Mouse (Mus musculus) erythroid progenitor cell, adult 5-6 weeks (primary cell): ENCODE results near the gene Ctsg. TPM values are rescaled to one million over a fixed set of nuclear protein-coding genes. Genes with fewer than 3 reads are reported as not detected.
"Not testable (repeated sequence)": the region's sequence is repeated elsewhere in the genome, so short reads cannot be mapped to it uniquely, and the experiment has no call there.

Source experiments
- ATAC-seq: replicated peaks from 2 replicates; pipeline ENCODE4 v1.8.0; 2016; ENCODE audit warnings: moderate number of reproducible peaks, mild to moderate bottlenecking, moderate TSS enrichment, inconsistent platforms; ENCODE audit not compliant: poor library complexity, low FRiP score, severe bottlenecking
- total RNA-seq, 2 experiments: library from RNA; stranded (forward) in 1 of 2; stranded (reverse) in 1 of 2; fragments of 150-400 nt in 1 of 2; fragments of 186-747, 209-891 nt in 1 of 2; gene quantifications; 2 replicates each; pipeline versions ENCODE4 v1.2.3 to v1.2.4; 2015 to 2017; ENCODE audit warnings: low replicate concordance in 2 of 2

Gene Ctsg
- 241 and 321 TPM in 2 replicates for total RNA-seq (2015; ENCODE audit: low replicate concordance)
- total RNA-seq (2017; ENCODE audit: low replicate concordance), result 119 and 142 TPM in 2 replicates

- ATAC-seq, result no peak
Observed at GRCm38 (mm10) chr14:56102386-56102785, at the start of gene Ctsg. Gene Ctsg (minus strand): TSS chr14:56102574.

GRCm38 (mm10) chr14:56133675-56134074 lies 31.3 kb upstream of the Ctsg start:
- ATAC-seq, result not testable (repeated sequence)

GRCm38 (mm10) chr14:56132508-56132907 lies 30.1 kb upstream of the Ctsg start, which contains the start of gene Gzmd:
Gene Gzmd (minus strand): TSS chr14:56132608.
- not testable (repeated sequence) for ATAC-seq

DNA sequence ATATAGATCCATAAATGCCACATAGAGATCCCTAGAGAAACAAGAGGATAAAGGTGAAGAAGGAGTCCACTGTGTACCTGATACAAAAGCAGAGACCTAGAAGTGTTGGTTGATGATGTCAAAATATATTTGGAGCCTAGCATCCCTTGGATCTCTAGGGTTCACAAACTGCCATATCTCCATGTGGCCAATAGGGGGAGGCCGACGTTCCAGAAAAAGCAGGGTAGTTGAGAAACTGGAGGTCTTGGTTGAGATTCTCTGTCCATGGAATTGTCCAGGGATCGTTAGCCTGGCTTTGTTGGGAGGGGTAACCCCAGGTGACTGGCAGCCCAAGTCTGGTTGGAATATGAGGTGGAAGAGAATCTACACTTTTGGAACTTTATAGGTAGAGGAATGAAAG lies 26.0 kb upstream of the Ctsg start:
- ATAC-seq, result no peak

GRCm38 (mm10) chr14:56123516-56123915 lies 21.1 kb upstream of the Ctsg start:
- ATAC-seq, result no peak

DNA sequence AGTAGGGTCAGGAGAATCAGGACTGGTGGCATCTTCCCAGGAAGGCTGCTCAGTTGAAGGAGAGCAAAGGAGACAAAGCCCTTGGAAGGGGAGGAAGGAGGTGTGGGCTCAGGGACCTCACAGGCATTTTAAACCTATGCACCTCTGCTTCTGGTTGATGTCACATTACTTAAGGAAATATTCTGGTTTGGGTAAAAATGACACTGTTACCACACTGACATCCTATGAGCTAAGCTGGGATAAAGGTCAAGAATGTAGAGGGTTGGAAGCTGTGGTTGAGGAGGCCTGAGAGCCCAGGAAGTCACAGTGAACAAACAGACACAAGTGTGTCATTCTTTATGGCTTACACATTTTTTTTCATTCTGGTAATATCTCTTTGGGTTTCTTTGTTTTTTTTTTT lies 18.2 kb upstream of the Ctsg start, which contains the start of gene Gzme:
TSS of gene Gzme (minus strand) at position 101 of the 400 bp plus-strand sequence.
- no peak for ATAC-seq

- ATAC-seq, result not testable (repeated sequence)
Observed at GRCm38 (mm10) chr14:56115531-56116310, 13.3 kb upstream of the Ctsg start.

GRCm38 (mm10) chr14:56105447-56106180 lies 3.2 kb upstream of the Ctsg start:
- ATAC-seq, result no peak

GRCm38 (mm10) chr14:56105016-56105415 lies 2.6 kb upstream of the Ctsg start:
- ATAC-seq, result no peak

DNA sequence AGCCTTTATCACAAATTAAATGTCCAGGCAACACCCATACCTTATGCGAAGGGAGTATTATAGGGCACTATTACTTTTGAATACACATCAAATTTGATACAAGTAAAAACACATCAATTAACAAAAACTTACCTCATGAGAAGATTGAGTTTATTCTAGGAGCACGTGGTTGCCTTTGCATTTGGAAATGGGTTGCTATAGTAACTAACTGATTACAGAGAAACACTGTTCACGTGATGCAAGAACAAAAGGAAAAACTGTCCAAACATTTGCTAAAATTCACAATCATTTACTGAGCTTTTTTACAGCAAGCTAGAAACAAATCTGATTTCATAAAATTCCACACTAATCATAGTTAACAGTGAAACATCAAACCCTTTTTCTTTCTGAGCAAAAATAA lies 1.1 kb upstream of the Ctsg start:
- no peak for ATAC-seq

DNA sequence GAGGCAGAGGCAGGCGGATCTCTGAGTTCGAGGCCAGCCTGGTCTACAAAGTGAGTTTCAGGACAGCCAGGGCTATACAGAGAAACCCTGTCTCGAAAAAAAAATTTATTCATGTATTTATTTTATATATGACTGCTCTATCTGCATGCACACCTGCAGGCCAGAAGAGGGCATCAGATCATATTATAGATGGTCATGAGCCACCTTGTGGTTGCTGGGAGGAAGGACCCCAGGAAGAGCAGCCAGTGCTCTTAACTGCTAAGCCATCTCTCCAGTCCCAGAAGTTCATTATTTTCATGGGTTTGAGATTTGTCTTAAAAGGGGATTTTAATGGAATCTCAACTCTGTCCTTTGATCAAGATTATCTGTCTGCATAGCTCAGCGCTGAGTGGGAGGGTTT lies 3.4 kb downstream of the Ctsg start:
- ATAC-seq, result no peak

- no peak for ATAC-seq
Observed at GRCm38 (mm10) chr14:56097597-56097996, 4.8 kb downstream of the Ctsg start.

GRCm38 (mm10) chr14:56093353-56093752 lies 9.0 kb downstream of the Ctsg start:
- ATAC-seq, result no peak

DNA sequence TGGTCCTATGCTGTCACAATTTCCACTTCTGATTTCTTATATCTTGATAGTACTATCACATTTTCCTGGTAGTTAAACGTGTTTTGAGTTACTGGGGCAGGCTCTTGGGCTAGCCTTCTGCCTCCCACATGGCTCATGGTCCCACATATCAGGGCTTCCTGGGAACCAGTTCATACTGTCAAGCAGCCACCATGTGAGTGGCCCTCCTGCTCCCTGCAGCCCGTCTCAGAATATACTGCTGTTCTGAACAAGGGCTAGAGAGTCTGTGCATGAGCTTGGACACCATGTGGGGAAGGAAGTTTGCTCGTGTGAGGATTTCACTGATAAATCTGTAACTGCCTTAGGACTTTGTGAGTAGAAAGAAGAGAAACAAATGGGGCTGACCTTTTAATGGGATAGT lies 15.7 kb downstream of the Ctsg start:
- no peak for ATAC-seq

GRCm38 (mm10) chr14:56085167-56085566 lies 17.2 kb downstream of the Ctsg start, which contains the start of gene Mcpt8:
Gene Mcpt8 (minus strand): TSS chr14:56085273.
- no peak for ATAC-seq

DNA sequence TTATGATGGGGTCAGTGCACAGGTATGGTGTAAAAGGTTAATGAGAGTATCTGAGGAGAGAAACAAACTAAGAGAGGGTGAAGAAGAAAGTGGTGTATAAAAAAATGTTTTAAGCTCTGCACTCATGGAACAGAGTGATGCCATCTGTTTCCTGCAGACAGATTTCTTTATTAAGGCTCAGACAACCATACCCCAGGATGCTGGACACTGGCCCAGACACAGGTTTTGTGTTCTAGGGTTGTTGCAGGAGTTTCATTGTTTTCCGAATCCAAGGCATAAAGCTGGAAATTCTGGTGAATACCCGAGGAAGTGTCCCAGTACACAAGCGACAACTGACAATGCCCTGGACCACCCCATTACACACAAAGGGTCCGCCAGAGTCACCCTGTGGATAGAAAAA lies 20.4 kb downstream of the Ctsg start:
- no peak for ATAC-seq

DNA sequence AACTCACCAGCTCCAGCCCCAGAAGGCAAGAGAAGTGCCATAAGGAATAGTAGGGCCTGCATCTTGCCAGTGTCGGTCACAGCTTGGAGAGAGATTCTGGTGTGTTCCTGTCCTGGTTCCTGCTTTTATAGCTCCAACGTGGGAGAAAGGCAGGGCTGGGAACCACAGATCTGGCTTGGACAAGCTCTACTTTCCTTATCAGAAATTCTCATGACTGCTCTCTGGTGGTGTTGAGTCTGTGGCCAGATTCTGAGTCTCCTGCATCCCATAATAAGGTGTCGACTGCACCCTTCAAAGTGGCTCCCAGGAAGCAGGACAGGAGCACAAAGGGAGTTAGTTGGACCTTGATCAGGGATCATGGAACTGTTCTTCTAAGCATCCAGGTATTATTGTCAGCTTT lies 40.2 kb downstream of the Ctsg start, which contains the start of gene Mcpt4:
TSS of gene Mcpt4 (minus strand) at position 101 of the 400 bp plus-strand sequence.
- ATAC-seq, result not testable (repeated sequence)

GRCm38 (mm10) chr14:56057722-56058121 lies 44.7 kb downstream of the Ctsg start:
- 0 out of 2 replicates have a peak, but pooled peaks have one; percentile 19 for ATAC-seq

- no peak for ATAC-seq
Observed at GRCm38 (mm10) chr14:56055408-56055807, 47.0 kb downstream of the Ctsg start.
